Mouse (Mus musculus) forelimb bud, embryonic 11.5 days (tissue): Measurements from ENCODE around the gene Fyb.

Experiments
- DNase-seq: peaks from one replicate; pipeline ENCODE4 v3.0.0-alpha.2; 2012; ENCODE audit warnings: low read depth, low spot score

Gene Fyb

GRCm38 (mm10) chr15:6522653-6523167, at the start of gene Fyb:
Gene Fyb, plus strand, starts transcription at chr15:6522853.
- DNase-seq, result no peak

GRCm38 (mm10) chr15:6483561-6483960, 39.1 kb upstream of the Fyb start:
- no peak for DNase-seq

GRCm38 (mm10) chr15:6492386-6492785, 30.3 kb upstream of the Fyb start:
- DNase-seq, result no peak

GRCm38 (mm10) chr15:6498396-6499070, 24.1 kb upstream of the Fyb start:
- no peak for DNase-seq

- DNase-seq, result no peak
These were observed 21.9 kb upstream of the Fyb start for GRCm38 (mm10) chr15:6500787-6501186.

GRCm38 (mm10) chr15:6517525-6517924, 5.1 kb upstream of the Fyb start:
- no peak for DNase-seq

GRCm38 (mm10) chr15:6519417-6520255, 3.0 kb upstream of the Fyb start:
- DNase-seq, result no peak

GRCm38 (mm10) chr15:6520505-6521155, 2.0 kb upstream of the Fyb start:
- no peak for DNase-seq

GRCm38 (mm10) chr15:6524801-6525200, 2.1 kb downstream of the Fyb start:
- no peak for DNase-seq

- no peak for DNase-seq
These were observed 2.7 kb downstream of the Fyb start for GRCm38 (mm10) chr15:6525386-6525785.

GRCm38 (mm10) chr15:6533858-6534343, 11.2 kb downstream of the Fyb start:
- no peak for DNase-seq

GRCm38 (mm10) chr15:6534592-6534991, 11.9 kb downstream of the Fyb start:
- no peak for DNase-seq

GRCm38 (mm10) chr15:6539639-6540338, 17.1 kb downstream of the Fyb start:
- no peak for DNase-seq

GRCm38 (mm10) chr15:6548911-6549310, 26.3 kb downstream of the Fyb start:
- no peak for DNase-seq

- no peak for DNase-seq
These were observed 29.2 kb downstream of the Fyb start for GRCm38 (mm10) chr15:6551875-6552274.

GRCm38 (mm10) chr15:6554742-6555141, 32.1 kb downstream of the Fyb start:
- DNase-seq, result no peak

- peak; percentile 45 for DNase-seq
These were observed 32.9 kb downstream of the Fyb start for GRCm38 (mm10) chr15:6555536-6555935.

- DNase-seq, result no peak
These were observed 33.6 kb downstream of the Fyb start for GRCm38 (mm10) chr15:6556272-6556671.

GRCm38 (mm10) chr15:6556911-6557310, 34.3 kb downstream of the Fyb start:
- no peak for DNase-seq

GRCm38 (mm10) chr15:6557552-6557951, 34.9 kb downstream of the Fyb start:
- DNase-seq, result no peak

- peak; percentile 31 for DNase-seq
These were observed 36.5 kb downstream of the Fyb start for GRCm38 (mm10) chr15:6559188-6559587.
